Mouse (Mus musculus) heart, adult 2 months (tissue): ENCODE results near the gene Kctd2.

Experiments used
- CTCF ChIP-seq: fragments of 200-600 bp; IDR thresholded peaks from 2 replicates; pipeline ENCODE4 v1.8.1; 2022; ENCODE audit warnings: antibody characterized with exemption, mild to moderate bottlenecking, moderate library complexity
- POLR2A ChIP-seq: fragments of 200-500 bp; IDR thresholded peaks from 2 replicates; pipeline ENCODE4 v1.6.1; 2011; ENCODE audit warnings: mild to moderate bottlenecking, low read depth, low read length, control low read depth; ENCODE audit not compliant: insufficient read depth

- TF ChIP-seq CTCF = no peak
- TF ChIP-seq POLR2A = no peak
Observed at GRCm38 (mm10) chr11:115478296-115478938, 58.5 kb downstream of the Kctd2 start.
